Mouse (Mus musculus) layer of hippocampus, postnatal 25 days (tissue): ENCODE results near the gene Acadvl. TPM values are rescaled to one million over a fixed set of nuclear protein-coding genes. Genes with fewer than 3 reads are reported as not detected.
"Not testable (repeated sequence)": the region's sequence is repeated elsewhere in the genome, so short reads cannot be mapped to it uniquely, and the experiment has no call there.

Source experiments
- DNase-seq, 2 experiments: peaks; one replicate each; pipeline ENCODE4 v3.0.0; 2022; ENCODE audit warnings: mixed read lengths in 2 of 2, low spot score in 1 of 2; ENCODE audit errors: extremely low spot score in 1 of 2
- total RNA-seq, 2 experiments: library from RNA; stranded (reverse); gene quantifications; 2 replicates each; pipeline ENCODE4 v1.2.3; 2021

The Acadvl gene
- total RNA-seq, 2 experiments from 2014 or later = 56.9 to 62.4 TPM

- no peak for DNase-seq
These were observed 13.4 kb upstream of the Acadvl start for GRCm38 (mm10) chr11:70028401-70029129.

- no peak for DNase-seq
These were observed 12.2 kb upstream of the Acadvl start for GRCm38 (mm10) chr11:70027397-70027796.

GRCm38 (mm10) chr11:70026689-70027088 is 11.5 kb upstream of the Acadvl start:
- no peak for DNase-seq

- DNase-seq = no peak
These were observed 8.9 kb upstream of the Acadvl start for GRCm38 (mm10) chr11:70024151-70024514.

GRCm38 (mm10) chr11:70023481-70024150 is 8.4 kb upstream of the Acadvl start:
- DNase-seq = peak in 1 of 2 experiments; percentile 51

GRCm38 (mm10) chr11:70021264-70022132 is 6.3 kb upstream of the Acadvl start:
- peak; percentile 85 to 88 for DNase-seq

- DNase-seq = peak in 1 of 2 experiments; percentile 50
These were observed 5.6 kb upstream of the Acadvl start for GRCm38 (mm10) chr11:70020731-70021263.

- peak in 1 of 2 experiments; percentile 43 for DNase-seq
These were observed 4.9 kb upstream of the Acadvl start for GRCm38 (mm10) chr11:70020022-70020631.

- no peak for DNase-seq
These were observed 4.3 kb upstream of the Acadvl start for GRCm38 (mm10) chr11:70019495-70020021.

GRCm38 (mm10) chr11:70018131-70018990 is 3.1 kb upstream of the Acadvl start:
- DNase-seq = peak; percentile 50 to 62

GRCm38 (mm10) chr11:70017199-70017767 is 2.1 kb upstream of the Acadvl start:
- no peak for DNase-seq

- DNase-seq = no peak
These were observed 1.5 kb upstream of the Acadvl start, which contains the start of gene Dlg4 for GRCm38 (mm10) chr11:70016669-70017068. Gene Dlg4, plus strand, starts transcription at chr11:70016942.

GRCm38 (mm10) chr11:70016177-70016576 is 966 bp upstream of the Acadvl start:
- DNase-seq = not testable (repeated sequence)

- DNase-seq = no peak
These were observed 466 bp upstream of the Acadvl start for GRCm38 (mm10) chr11:70015677-70016076.

GRCm38 (mm10) chr11:70014051-70014450 is 1.2 kb downstream of the Acadvl start:
- DNase-seq = no peak

GRCm38 (mm10) chr11:70013408-70013807 is 1.8 kb downstream of the Acadvl start:
- DNase-seq = no peak

- no peak for DNase-seq
These were observed 2.3 kb downstream of the Acadvl start for GRCm38 (mm10) chr11:70012931-70013330.

- no peak for DNase-seq
These were observed 4.2 kb downstream of the Acadvl start for GRCm38 (mm10) chr11:70010961-70011360.

- DNase-seq = no peak
These were observed 4.7 kb downstream of the Acadvl start for GRCm38 (mm10) chr11:70010548-70010947.
